Mouse (Mus musculus) midbrain, embryonic 16.5 days (tissue): Measurements from ENCODE around the gene AI854703. TPM values are rescaled to one million over a fixed set of nuclear protein-coding genes. Genes with fewer than 3 reads are reported as not detected.

ENCODE experiments used
- ATAC-seq: fragments of 200-750 bp; cut with Nextera tagmentation; 2 replicates; pipeline ENCODE4 v1.8.0; 2017; ENCODE audit warnings: moderate TSS enrichment
- H3K27ac ChIP-seq: fragments of 300-500 bp; sonication (generic); 2 replicates; pipeline ENCODE4 v1.5.1; 2014; ENCODE audit warnings: mild to moderate bottlenecking, low read length, mixed read lengths
- H3K27me3 ChIP-seq: fragments of 300-500 bp; sonication (generic); 2 replicates; pipeline ENCODE4 v1.6.1; 2014; ENCODE audit warnings: low read depth, low read length, mixed read lengths; ENCODE audit not compliant: control insufficient read depth, insufficient read depth
- H3K36me3 ChIP-seq: fragments of 300-500 bp; sonication (generic); 2 replicates; pipeline ENCODE4 v1.6.1; 2014; ENCODE audit warnings: mild to moderate bottlenecking, low read length, moderate library complexity, mixed read lengths; ENCODE audit not compliant: control insufficient read depth, insufficient read depth
- H3K4me1 ChIP-seq: fragments of 300-500 bp; sonication (generic); 2 replicates; pipeline ENCODE4 v1.6.1; 2014; ENCODE audit warnings: mild to moderate bottlenecking, low read length, mixed read lengths; ENCODE audit not compliant: control insufficient read depth, insufficient read depth
- H3K4me2 ChIP-seq: fragments of 300-500 bp; sonication (generic); 2 replicates; pipeline ENCODE4 v1.6.1; 2014; ENCODE audit warnings: mild to moderate bottlenecking, low read length, mixed read lengths
- H3K4me3 ChIP-seq: fragments of 300-500 bp; sonication (generic); 2 replicates; pipeline ENCODE4 v1.5.1; 2014; ENCODE audit warnings: low read depth, mild to moderate bottlenecking, low read length, moderate library complexity, mixed read lengths
- H3K9ac ChIP-seq: fragments of 300-500 bp; sonication (generic); 2 replicates; pipeline ENCODE4 v1.6.1; 2014; ENCODE audit warnings: low read depth, low read length, mixed read lengths
- H3K9me3 ChIP-seq: fragments of 300-500 bp; sonication (generic); replicated peaks from 2 replicates; pipeline ENCODE4 v1.6.1; 2014; ENCODE audit warnings: mild to moderate bottlenecking, low read length, mixed read lengths; ENCODE audit not compliant: control insufficient read depth, poor library complexity, severe bottlenecking
- WGBS: fragments of 180-500 bp; shearing (Covaris S2); extraction: QIAGEN DNeasy Blood & Tissue Kit; methylation state at CpG from one replicate; pipeline ENCODE4 v1.1.7; 2014; 5-methylcytosine and 5-hydroxymethylcytosine counted together
- polyA plus RNA-seq: library from polyadenylated mRNA; unstranded; fragments of >200 nt; fragmentation: Nextera tagmentation; extraction: Ambion mirVana; gene quantifications from 2 replicates; pipeline ENCODE4 v1.2.1, GENCODE M21; 2015

Gene AI854703
- polyA plus RNA-seq, 1 experiment from 2014 or later, result 27.4 TPM

DNA sequence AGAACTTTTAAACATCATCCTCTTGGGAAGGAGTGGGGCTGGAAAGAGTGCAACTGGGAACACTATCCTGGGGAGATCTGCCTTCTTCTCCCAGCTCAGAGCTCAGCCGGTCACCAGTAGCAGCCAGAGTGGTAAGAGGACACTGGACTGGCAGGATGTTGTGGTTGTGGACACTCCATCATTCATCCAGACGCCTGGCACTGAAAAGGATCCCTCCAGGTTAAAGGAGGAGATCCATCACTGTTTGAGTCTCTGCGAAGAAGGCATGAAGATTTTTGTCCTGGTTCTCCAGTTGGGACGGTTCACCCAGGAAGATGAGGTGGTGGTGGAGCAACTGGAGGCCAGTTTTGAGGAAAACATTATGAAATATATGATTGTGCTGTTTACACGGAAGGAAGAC, 32.2 kb downstream of the AI854703 start:
- Histone ChIP-seq H3K4me3 (no peak overlapping the region), H3K27me3 (no peaks in the 10 kb centered on the region), H3K4me1 (no peaks in the 10 kb centered on the region), H3K9ac (no peak overlapping the region), H3K36me3 (no peaks in the 10 kb centered on the region), H3K9me3 (no peaks in the 10 kb centered on the region), H3K4me2 (no peak overlapping the region), H3K27ac (no peak overlapping the region)
- WGBS, result 92% methylated on average over 5 of the region's 5 CpGs
- ATAC-seq, result no peak

DNA sequence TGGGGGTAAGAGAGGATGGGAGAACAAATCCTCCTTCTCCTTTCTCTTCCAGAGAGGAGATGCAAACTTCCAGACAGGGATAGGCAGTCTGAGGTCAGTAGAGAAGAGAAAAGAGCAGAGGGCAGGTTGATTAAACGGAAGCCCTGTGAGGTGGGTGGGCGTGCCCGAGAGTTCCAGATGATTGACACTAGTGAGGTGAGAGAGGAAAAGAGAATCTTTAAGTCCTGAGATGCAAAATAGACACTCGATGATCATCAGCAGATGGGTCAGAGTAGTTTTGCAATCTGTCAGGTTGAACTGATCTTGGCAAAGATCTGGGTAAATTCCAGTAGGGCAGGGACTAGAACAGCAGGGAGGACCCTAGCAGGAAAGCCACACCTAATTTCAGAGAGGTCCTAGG, 38.2 kb downstream of the AI854703 start:
- Histone ChIP-seq H3K4me1 (no peaks in the 10 kb centered on the region), H3K27me3 (no peaks in the 10 kb centered on the region), H3K27ac (no peak overlapping the region), H3K9me3 (no peaks in the 10 kb centered on the region), H3K36me3 (no peaks in the 10 kb centered on the region), H3K4me2 (no peak overlapping the region), H3K9ac (no peak overlapping the region), H3K4me3 (no peak overlapping the region)
- 83% methylated on average over 4 of the region's 4 CpGs for WGBS
- ATAC-seq, result no peak

DNA sequence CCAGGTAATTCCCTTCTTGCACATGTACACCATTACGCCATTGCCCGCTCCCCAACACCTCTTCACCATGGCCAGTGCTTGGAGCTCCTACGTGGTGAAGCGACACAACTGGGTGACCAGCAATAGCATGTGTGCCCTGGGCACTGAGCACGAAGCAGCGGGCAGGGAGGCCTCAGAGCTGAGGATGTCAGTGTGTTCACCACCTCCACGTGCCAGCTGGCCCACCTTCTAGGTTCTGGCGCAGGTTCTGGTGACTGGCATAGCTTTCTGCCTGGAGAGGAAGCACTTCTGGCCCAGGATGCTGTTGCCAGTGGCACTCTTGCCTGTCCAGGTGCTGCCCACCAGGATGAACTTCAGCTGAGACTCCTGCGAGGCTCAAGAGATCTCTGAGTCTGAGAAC, 38.9 kb downstream of the AI854703 start:
- 95% methylated on average over 9 of the region's 9 CpGs for WGBS

DNA sequence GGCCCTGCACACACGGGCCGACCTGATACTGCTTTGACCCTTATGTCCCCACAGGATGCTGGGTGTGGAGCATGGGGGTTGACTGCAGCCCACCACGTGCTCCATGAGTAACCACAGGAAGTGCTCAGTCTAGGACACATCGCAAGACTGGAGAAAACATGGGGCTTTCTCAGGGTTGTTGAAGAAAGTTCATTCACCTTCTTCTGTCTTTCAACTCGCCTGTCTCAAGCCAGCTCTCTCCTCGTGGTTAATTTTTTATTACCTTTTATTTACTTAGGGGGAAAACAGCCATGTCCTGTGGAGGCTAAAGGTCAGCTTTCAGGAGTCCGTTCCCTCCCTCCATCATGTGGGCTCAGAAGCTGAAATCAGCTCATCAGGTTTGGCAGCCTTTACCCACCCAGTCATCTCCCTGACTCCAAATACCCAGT, 39.6 kb downstream of the AI854703 start:
- H3K4me3 ChIP-seq, result no peak overlapping the region
- ATAC-seq, result no peak

More for the DNA sequence above, 38.9 kb downstream of the AI854703 start:
- Histone ChIP-seq H3K4me1 (no peaks in the 10 kb centered on the region), H3K9ac (no peak overlapping the region), H3K4me2 (no peak overlapping the region), H3K27me3 (no peaks in the 10 kb centered on the region), H3K36me3 (no peaks in the 10 kb centered on the region), H3K9me3 (no peaks in the 10 kb centered on the region), H3K4me3 (no peak overlapping the region), H3K27ac (no peak overlapping the region)
- ATAC-seq, result no peak

DNA sequence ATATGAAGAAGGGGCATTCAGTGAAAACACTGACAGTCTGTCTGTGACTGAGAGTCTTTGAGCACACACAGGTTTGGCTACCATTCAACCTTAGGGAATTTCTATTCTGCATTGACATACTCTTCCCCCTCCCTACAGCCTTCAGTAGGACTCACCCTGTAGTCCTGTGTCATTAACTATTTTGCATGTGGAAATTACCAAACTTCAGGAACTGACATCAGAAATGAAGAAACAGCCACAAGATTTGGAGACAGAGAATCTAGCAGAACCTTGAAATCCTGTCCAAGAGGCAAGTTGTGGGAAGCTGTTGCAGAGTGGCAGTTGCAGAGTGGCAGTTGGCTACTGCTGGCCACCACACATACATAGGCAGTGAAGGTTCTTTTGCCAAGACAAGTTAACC, 41.5 kb downstream of the AI854703 start:
- no peak overlapping the region for H3K9ac ChIP-seq
- H3K4me1 ChIP-seq, result no peaks in the 10 kb centered on the region
- no peak overlapping the region for H3K4me2 ChIP-seq
- H3K27ac ChIP-seq, result no peak overlapping the region
- no peaks in the 10 kb centered on the region for H3K9me3 ChIP-seq
- no peak for ATAC-seq
- no peaks in the 10 kb centered on the region for H3K36me3 ChIP-seq
- H3K4me3 ChIP-seq, result no peak overlapping the region
- H3K27me3 ChIP-seq, result no peaks in the 10 kb centered on the region

More for the DNA sequence above, 39.6 kb downstream of the AI854703 start:
- no peak overlapping the region for H3K27ac ChIP-seq
- 71% methylated on average over 7 of the region's 7 CpGs for WGBS
- H3K9ac ChIP-seq, result no peak overlapping the region
- no peaks in the 10 kb centered on the region for H3K9me3 ChIP-seq
- no peak overlapping the region for H3K4me2 ChIP-seq
- no peaks in the 10 kb centered on the region for H3K27me3 ChIP-seq
- H3K4me1 ChIP-seq, result no peaks in the 10 kb centered on the region
- H3K36me3 ChIP-seq, result no peaks in the 10 kb centered on the region

DNA sequence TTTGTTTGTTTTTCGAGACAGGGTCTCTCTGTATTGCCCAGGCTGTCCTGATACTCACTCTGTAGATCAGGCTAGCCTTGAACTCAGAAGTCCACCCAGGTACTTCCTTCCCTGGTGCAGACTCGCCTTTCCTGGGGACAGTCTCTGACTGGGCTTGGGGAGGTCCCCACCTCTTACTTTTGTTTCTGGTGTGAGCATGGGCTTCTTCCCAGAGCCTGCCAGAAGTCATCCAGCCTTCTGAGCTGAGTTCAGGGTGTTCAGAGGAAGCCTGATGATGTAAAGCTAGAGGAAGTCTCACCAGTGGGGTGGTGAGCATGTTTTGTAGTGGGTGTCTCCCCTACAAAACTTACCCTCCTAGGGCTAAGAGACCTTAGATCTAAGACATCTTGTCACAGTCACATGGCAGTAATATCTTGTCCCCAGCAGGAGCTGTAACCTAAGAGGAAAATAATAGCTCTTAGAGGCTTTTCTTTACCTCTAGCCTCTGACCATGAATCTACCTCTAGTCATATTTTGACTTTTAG, 42.9 kb downstream of the AI854703 start:
- Histone ChIP-seq H3K4me2 (no peak overlapping the region), H3K36me3 (no peaks in the 10 kb centered on the region), H3K4me3 (no peak overlapping the region), H3K9ac (no peak overlapping the region), H3K4me1 (no peaks in the 10 kb centered on the region), H3K27ac (no peak overlapping the region), H3K9me3 (no peaks in the 10 kb centered on the region), H3K27me3 (no peaks in the 10 kb centered on the region)
- ATAC-seq, result no peak
- 71% methylated on average over 2 of the region's 2 CpGs for WGBS

DNA sequence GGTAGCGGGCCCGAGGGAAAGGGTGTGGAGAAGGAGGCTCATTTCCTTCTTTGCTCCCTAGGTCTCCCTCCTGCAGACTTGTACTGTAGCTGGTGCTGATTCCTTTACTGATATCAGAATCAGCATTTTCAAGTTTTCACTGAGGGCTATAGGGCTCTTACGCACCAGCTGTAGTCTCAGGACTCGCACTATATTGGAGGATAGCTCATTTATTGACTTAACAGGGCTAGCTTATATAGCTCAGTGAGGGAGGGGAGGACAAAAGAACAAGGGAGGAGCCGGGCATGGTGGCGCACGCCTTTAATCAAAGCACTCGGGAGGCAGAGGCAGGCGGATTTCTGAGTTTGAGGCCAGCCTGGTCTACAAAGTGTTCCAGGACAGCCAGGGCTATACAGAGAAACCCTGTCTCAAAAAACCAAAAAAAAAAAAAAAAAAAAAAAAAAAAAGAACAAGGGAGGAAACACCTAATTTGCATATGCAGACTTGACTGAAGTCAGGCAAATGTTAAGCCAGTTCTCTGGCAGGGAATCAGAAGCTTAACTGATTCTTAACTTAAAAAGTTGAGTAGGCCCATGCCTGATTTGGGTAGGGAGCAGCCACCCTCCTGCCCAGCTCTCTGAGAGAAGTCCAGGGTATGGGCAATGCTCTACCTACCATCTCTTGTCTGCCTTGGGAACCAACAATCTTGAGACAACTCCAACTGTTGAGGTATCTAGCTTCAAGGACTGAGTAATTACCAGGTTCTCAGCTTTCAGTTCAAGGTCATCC, 47.9 kb downstream of the AI854703 start:
- WGBS, result 93% methylated on average over 9 of the region's 9 CpGs
- no peak for ATAC-seq
- Histone ChIP-seq H3K36me3 (no peaks in the 10 kb centered on the region), H3K27me3 (no peaks in the 10 kb centered on the region), H3K27ac (no peak overlapping the region), H3K9me3 (no peaks in the 10 kb centered on the region), H3K4me3 (no peak overlapping the region), H3K9ac (no peak overlapping the region), H3K4me2 (no peak overlapping the region), H3K4me1 (peaks cover 5% of the 10 kb centered on the region)

DNA sequence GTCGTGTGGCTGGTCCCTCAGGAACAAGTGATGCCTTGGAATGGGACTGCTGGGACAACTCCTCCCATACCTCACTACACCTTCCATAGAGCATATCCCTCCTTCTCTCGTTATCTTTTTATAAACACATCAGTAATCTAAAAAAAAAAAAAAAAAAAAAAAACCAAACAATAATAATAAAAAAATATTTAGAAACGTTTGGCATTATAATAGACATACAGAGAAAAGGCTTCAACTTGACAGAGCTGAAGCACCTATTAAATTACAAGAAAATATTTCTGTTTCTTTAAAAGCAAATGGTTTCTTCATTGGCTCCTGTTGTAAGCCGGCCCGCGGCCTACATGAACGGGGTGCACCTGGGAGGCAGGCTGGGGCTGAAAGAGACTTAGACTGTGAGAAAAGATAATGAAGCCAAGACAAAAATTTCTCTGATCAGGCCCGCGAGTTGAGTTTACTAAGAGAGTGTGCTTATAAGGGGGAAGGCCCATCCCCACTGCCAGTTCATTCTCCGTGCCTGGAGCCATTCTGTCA, 48.9 kb downstream of the AI854703 start:
- no peak overlapping the region for H3K27ac ChIP-seq
- no peak overlapping the region for H3K4me3 ChIP-seq
- H3K36me3 ChIP-seq, result no peaks in the 10 kb centered on the region
- H3K27me3 ChIP-seq, result no peaks in the 10 kb centered on the region
- no peak overlapping the region for H3K9ac ChIP-seq
- peak overlapping the region; percentile 37 for H3K4me2 ChIP-seq
- 49% methylated on average over 10 of the region's 10 CpGs for WGBS
- H3K4me1 ChIP-seq, result peaks cover 5% of the 10 kb centered on the region
- no peak for ATAC-seq
- H3K9me3 ChIP-seq, result no peaks in the 10 kb centered on the region
